Mouse (Mus musculus) E14TG2a.4 (cell line): ENCODE measurements around the gene Rgs12.

ENCODE experiments used
- CTCF ChIP-seq: conservative IDR thresholded peaks from 2 replicates; pipeline ENCODE4 v1.5.1; 2014; ENCODE audit warnings: low read length
- NANOG ChIP-seq: IDR thresholded peaks from 2 replicates; pipeline ENCODE4 v1.6.1; 2014; ENCODE audit warnings: borderline replicate concordance, low read length, mixed read lengths
- POU5F1 ChIP-seq: IDR thresholded peaks from 2 replicates; pipeline ENCODE4 v1.6.1; 2014; ENCODE audit warnings: low read length, borderline replicate concordance

GRCm38 (mm10) chr5:35042431-35043109 is 93.3 kb downstream of the Rgs12 start:
- TF ChIP-seq CTCF (no peak), NANOG (no peak), POU5F1 (no peak)
